Mouse (Mus musculus) heart, embryonic 14.5 days (tissue): ENCODE measurements around the gene Olig1. TPM values are rescaled to one million over a fixed set of nuclear protein-coding genes. Genes with fewer than 3 reads are reported as not detected.

Experiments
- ATAC-seq: fragments of 200-750 bp; cut with Nextera tagmentation; 2 replicates; pipeline ENCODE4 v1.8.0; 2017; ENCODE audit warnings: low read depth, moderate TSS enrichment; ENCODE audit not compliant: insufficient number of reproducible peaks, insufficient read depth, low FRiP score
- H3K27ac ChIP-seq, 2 experiments: fragments of 200-500 bp in 1 of 2; fragments of 300-500 bp in 1 of 2; sonication (generic) in 1 of 2; replicated peaks in 1 of 2; 2 replicates each; pipeline ENCODE4 v1.5.1; 2012 to 2014; ENCODE audit warnings: low read depth in 2 of 2, low read length in 2 of 2, control low read depth in 1 of 2, mild to moderate bottlenecking in 1 of 2, mixed read lengths in 1 of 2; ENCODE audit not compliant: control insufficient read depth in 1 of 2, insufficient read depth in 1 of 2
- H3K27me3 ChIP-seq: fragments of 300-500 bp; sonication (generic); 2 replicates; pipeline ENCODE4 v1.6.1; 2014; ENCODE audit warnings: mild to moderate bottlenecking, low read length, control low read depth; ENCODE audit not compliant: control insufficient read depth, insufficient read depth
- H3K36me3 ChIP-seq: fragments of 300-500 bp; sonication (generic); 2 replicates; pipeline ENCODE4 v1.6.1; 2014; ENCODE audit warnings: mild to moderate bottlenecking, control low read depth, low read length, mixed read lengths; ENCODE audit not compliant: control insufficient read depth, insufficient read depth
- H3K4me1 ChIP-seq, 2 experiments: fragments of 200-500 bp in 1 of 2; fragments of 300-500 bp in 1 of 2; sonication (generic) in 1 of 2; 2 replicates each; pipeline ENCODE4 v1.6.1; 2012 to 2014; ENCODE audit warnings: low read length in 2 of 2, control low read depth in 1 of 2, mixed read lengths in 1 of 2; ENCODE audit not compliant: control insufficient read depth in 2 of 2, insufficient read depth in 2 of 2
- H3K4me2 ChIP-seq: fragments of 300-500 bp; sonication (generic); 2 replicates; pipeline ENCODE4 v1.6.1; 2014; ENCODE audit warnings: mild to moderate bottlenecking, low read length
- H3K4me3 ChIP-seq, 2 experiments: fragments of 200-500 bp in 1 of 2; fragments of 300-500 bp in 1 of 2; sonication (generic) in 1 of 2; 2 replicates each; pipeline ENCODE4 v1.5.1; 2012 to 2014; ENCODE audit warnings: low read length in 2 of 2, mild to moderate bottlenecking in 2 of 2, control low read depth in 1 of 2, low read depth in 1 of 2, moderate library complexity in 1 of 2; ENCODE audit not compliant: control insufficient read depth in 1 of 2, insufficient read depth in 1 of 2
- H3K9ac ChIP-seq: fragments of 300-500 bp; sonication (generic); 2 replicates; pipeline ENCODE4 v1.6.1; 2014; ENCODE audit warnings: mild to moderate bottlenecking, low read length
- H3K9me3 ChIP-seq: fragments of 300-500 bp; sonication (generic); 2 replicates; pipeline ENCODE4 v1.6.1; 2016; ENCODE audit warnings: low read length, control low read depth; ENCODE audit not compliant: control insufficient read depth
- WGBS: fragments of 180-500 bp; shearing (Covaris S2); extraction: QIAGEN DNeasy Blood & Tissue Kit; methylation state at CpG from one replicate; pipeline ENCODE4 v1.1.7; 2014; 5-methylcytosine and 5-hydroxymethylcytosine counted together
- polyA plus RNA-seq: library from polyadenylated mRNA; unstranded; fragments of >200 nt; fragmentation: Nextera tagmentation; extraction: Ambion mirVana; gene quantifications from 2 replicates; pipeline ENCODE4 v1.2.1, GENCODE M21; 2014

Olig1 gene
- polyA plus RNA-seq, 1 experiment from 2014 or later, result not detected

- Histone ChIP-seq H3K4me1 (peaks cover 0 to 2% of the 10 kb centered on the region in 2 experiments; a peak in 1 of 4 replicates), H3K27ac (no peak overlapping the region), H3K4me3 (no peak overlapping the region), H3K36me3 (no peaks in the 10 kb centered on the region), H3K27me3 (peaks cover 65% of the 10 kb centered on the region), H3K9me3 (no peaks in the 10 kb centered on the region), H3K9ac (no peak overlapping the region), H3K4me2 (no peak overlapping the region)
- ATAC-seq, result no peak
- 54% methylated on average over 3 of the region's 3 CpGs for whole genome bisulfite sequencing
Measured at GRCm38 (mm10) chr16:91258956-91259355, 10.6 kb upstream of the Olig1 start.

- H3K9ac ChIP-seq, result no peak overlapping the region
- no peaks in the 10 kb centered on the region for H3K36me3 ChIP-seq
- H3K4me1 ChIP-seq, result no peaks in the 10 kb centered on the region; a peak in 1 of 4 replicates
- no peak for ATAC-seq
- H3K27ac ChIP-seq, result no peak overlapping the region
- H3K27me3 ChIP-seq, result peaks cover 73% of the 10 kb centered on the region
- 74% methylated on average over 3 of the region's 3 CpGs for WGBS
- H3K4me3 ChIP-seq, result no peak overlapping the region
- H3K9me3 ChIP-seq, result no peaks in the 10 kb centered on the region
- H3K4me2 ChIP-seq, result no peak overlapping the region
Measured at GRCm38 (mm10) chr16:91260861-91261260, 8.7 kb upstream of the Olig1 start.

- 42% methylated on average over 12 of the region's 12 CpGs for WGBS
- Histone ChIP-seq H3K27ac (no peak overlapping the region), H3K4me1 (no peaks in the 10 kb centered on the region; a peak in 1 of 4 replicates), H3K4me3 (no peak overlapping the region), H3K9ac (no peak overlapping the region), H3K9me3 (no peaks in the 10 kb centered on the region), H3K27me3 (peaks cover 73% of the 10 kb centered on the region), H3K36me3 (no peaks in the 10 kb centered on the region), H3K4me2 (no peak overlapping the region)
- no peak for ATAC-seq
Measured at GRCm38 (mm10) chr16:91262467-91263220, 6.9 kb upstream of the Olig1 start.

- Histone ChIP-seq H3K27ac (no peak overlapping the region), H3K27me3 (peaks cover 77% of the 10 kb centered on the region), H3K4me3 (no peak overlapping the region), H3K9me3 (no peaks in the 10 kb centered on the region), H3K4me1 (peaks cover 3 to 11% of the 10 kb centered on the region in 2 experiments; a peak in 2 of 4 replicates), H3K4me2 (no peak overlapping the region), H3K36me3 (no peaks in the 10 kb centered on the region), H3K9ac (no peak overlapping the region)
- WGBS, result 81% methylated on average over 6 of the region's 6 CpGs
- ATAC-seq, result no peak
Measured at GRCm38 (mm10) chr16:91265972-91266371, 3.6 kb upstream of the Olig1 start.

- no peak overlapping the region for H3K9ac ChIP-seq
- no peaks in the 10 kb centered on the region for H3K9me3 ChIP-seq
- peaks cover 92% of the 10 kb centered on the region for H3K27me3 ChIP-seq
- H3K4me1 ChIP-seq, result peaks cover 3 to 17% of the 10 kb centered on the region in 2 experiments; a peak in 3 of 4 replicates
- no peaks in the 10 kb centered on the region for H3K36me3 ChIP-seq
- no peak for ATAC-seq
- H3K4me2 ChIP-seq, result peak overlapping the region; percentile 86
- no peak overlapping the region for H3K27ac ChIP-seq
- 13% methylated on average over 13 of the region's 13 CpGs for WGBS
- H3K4me3 ChIP-seq, result peak overlapping the region; percentile 43 to 47
Measured at GRCm38 (mm10) chr16:91268724-91269452, 684 bp upstream of the Olig1 start.

GRCm38 (mm10) chr16:91270212-91270971 lies 820 bp downstream of the Olig1 start:
- H3K27ac ChIP-seq, result no peak overlapping the region
- no peak for ATAC-seq
- peaks cover 99% of the 10 kb centered on the region for H3K27me3 ChIP-seq
- H3K4me3 ChIP-seq, result peak overlapping the region; percentile 43 to 47
- WGBS, result under 1% methylated on average over 63 of the region's 63 CpGs
- H3K36me3 ChIP-seq, result no peaks in the 10 kb centered on the region
- H3K4me2 ChIP-seq, result peak overlapping the region; percentile 86
- no peaks in the 10 kb centered on the region for H3K9me3 ChIP-seq
- peaks cover 3 to 17% of the 10 kb centered on the region in 2 experiments; a peak in 3 of 4 replicates for H3K4me1 ChIP-seq
- H3K9ac ChIP-seq, result no peak overlapping the region

GRCm38 (mm10) chr16:91270982-91271549 lies 1.5 kb downstream of the Olig1 start:
- WGBS, result 1% methylated on average over 28 of the region's 29 CpGs
- Histone ChIP-seq H3K9me3 (no peaks in the 10 kb centered on the region), H3K9ac (no peak overlapping the region), H3K27ac (no peak overlapping the region), H3K4me1 (peaks cover 3 to 17% of the 10 kb centered on the region in 2 experiments; a peak in 3 of 4 replicates), H3K4me3 (peak overlapping the region in 1 of 2 experiments; percentile 47; a peak in 1 of 4 replicates), H3K36me3 (no peaks in the 10 kb centered on the region), H3K4me2 (peak overlapping the region; percentile 86), H3K27me3 (peaks cover 98% of the 10 kb centered on the region)
- no peak for ATAC-seq
